ENCODE assay signal across 10 mouse cellular contexts in genomic region chr3:9530097-9530780, GRCm38 (mm10).
DNase-seq lines count a peak whose midpoint lies in the region; ATAC-seq lines count a peak whose summit lies in the region.
"Had no signal": no experiment of that assay in that cellular context is flagged by ENCODE, and none has a peak within 500 bp of the region (broad histone marks: within the 10 kb centered on the region; RNA-seq: fewer than 3 reads in every experiment).

No protein-coding gene starts in this region.

- H3K4me2 ChIP-seq in neural tube, embryonic 15.5 days, result no peak overlapping the region
- H3K4me2 ChIP-seq: lung, embryonic 14.5 days had no signal

- no peak overlapping the region for H3K4me3 ChIP-seq in neural tube, embryonic 15.5 days (replicated peaks)

- no peaks in the 10 kb centered on the region for H3K27me3 ChIP-seq in neural tube, embryonic 15.5 days (replicated peaks)

- H3K36me3 ChIP-seq in neural tube, embryonic 15.5 days, result no peaks in the 10 kb centered on the region

- WGBS in neural tube, embryonic 15.5 days, result 61% methylated on average over 9 of the region's 9 CpGs

- no peaks in the 10 kb centered on the region for H3K4me1 ChIP-seq in neural tube, embryonic 15.5 days

- peak; percentile 42 for DNase-seq in heart, postnatal 4 days
- no peak for DNase-seq in heart, adult 9 months (ENCODE audit: low spot score in 2 of 2)
- peak; percentile 27 for DNase-seq in ovary, postnatal 36 days (ENCODE audit: low spot score)
- DNase-seq in ovary, postnatal 10 days (ENCODE audit: low spot score), result no peak
- DNase-seq in cerebellum, adult 8-10 months, result peak; percentile 23
- DNase-seq in spleen, adult 18-20 months, result no peak
- no peak for DNase-seq in layer of hippocampus, adult 9-10 months (ENCODE audit: low spot score)
- DNase-seq: lung, embryonic 14.5 days; thymus, postnatal 14 days had no signal

- H3K27ac ChIP-seq in neural tube, embryonic 15.5 days (replicated peaks), result 0 out of 2 replicates have a peak overlapping the region, but pooled peaks have one; percentile 37

- peak; percentile 72 for ATAC-seq in neural tube, embryonic 15.5 days (ENCODE audit: low FRiP score)

- H3K9me3 ChIP-seq in neural tube, embryonic 15.5 days (replicated peaks), result no peaks in the 10 kb centered on the region

- H3K9ac ChIP-seq in neural tube, embryonic 15.5 days (replicated peaks), result no peak overlapping the region
- H3K9ac ChIP-seq: lung, embryonic 14.5 days had no signal

Comparison
In these comparisons a context has a peak if more than half of its experiments do, and no peak if none do; other contexts are left out.
1. DNase-seq: peak in heart, postnatal 4 days (single experiment), ovary, postnatal 36 days (single experiment) and cerebellum, adult 8-10 months (single experiment); none in heart, adult 9 months (0 of 2), ovary, postnatal 10 days (single experiment), spleen, adult 18-20 months (0 of 2) and layer of hippocampus, adult 9-10 months (single experiment).